Mouse (Mus musculus) erythroblast, embryonic 14.5 days (primary cell): ENCODE measurements around the gene Gm14305. TPM values are rescaled to one million over a fixed set of nuclear protein-coding genes. Genes with fewer than 3 reads are reported as not detected.
"Not testable (repeated sequence)": the region's sequence is repeated elsewhere in the genome, so short reads cannot be mapped to it uniquely, and the experiment has no call there.

Source experiments
- H3K27me3 ChIP-seq: 2 replicates; pipeline ENCODE4 v1.6.1; 2012; ENCODE audit warnings: inconsistent platforms; ENCODE audit not compliant: control insufficient read depth
- H3K36me3 ChIP-seq: 2 replicates; pipeline ENCODE4 v1.6.1; 2012; ENCODE audit warnings: mild to moderate bottlenecking, inconsistent platforms; ENCODE audit not compliant: control insufficient read depth
- H3K4me1 ChIP-seq: 2 replicates; pipeline ENCODE4 v1.6.1; 2012; ENCODE audit warnings: inconsistent platforms; ENCODE audit not compliant: control insufficient read depth
- H3K4me3 ChIP-seq: replicated peaks from 2 replicates; pipeline ENCODE3; 2012; ENCODE audit warnings: moderate library complexity, mild to moderate bottlenecking, inconsistent platforms
- H3K9me3 ChIP-seq: 2 replicates; pipeline ENCODE4 v1.6.1; 2012; ENCODE audit warnings: low read length, inconsistent platforms, mixed read lengths; ENCODE audit not compliant: control insufficient read depth
- polyA plus RNA-seq: library from polyadenylated mRNA; stranded (reverse); fragments of >175 nt; gene quantifications from 2 replicates; pipeline ENCODE4 v1.2.3, GENCODE M21; 2012

Gene Gm14305
- polyA plus RNA-seq = 0.03 and 0.07 TPM in 2 replicates

DNA sequence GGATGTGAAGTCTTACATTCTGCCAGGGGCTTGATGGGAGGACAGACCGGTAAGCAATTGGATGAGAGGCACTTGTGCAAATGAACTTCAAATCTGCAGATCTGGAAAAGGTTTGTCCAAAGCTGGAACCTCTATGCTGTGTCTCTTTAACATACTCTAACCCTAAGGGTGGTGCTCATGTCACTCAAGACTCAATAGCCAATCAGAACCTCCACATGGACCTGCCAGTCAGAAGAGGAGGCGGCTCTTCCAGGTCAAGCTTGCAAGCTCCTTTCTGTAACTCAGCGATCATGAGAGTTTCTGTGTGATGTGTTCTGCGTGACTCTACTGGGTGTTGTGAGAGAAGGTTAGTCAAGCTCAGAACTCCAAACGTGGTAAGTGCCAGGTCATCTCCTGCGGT, at the start of gene Gm14305:
Gene Gm14305, plus strand, starts transcription at position 278 of the 400 bp plus-strand sequence.
- not testable (repeated sequence) for H3K9me3 ChIP-seq, H3K36me3 ChIP-seq, H3K27me3 ChIP-seq, H3K4me3 ChIP-seq, H3K4me1 ChIP-seq

GRCm38 (mm10) chr2:176670222-176670621, 37.9 kb upstream of the Gm14305 start, which contains the start of gene Zfp973:
Gene Zfp973, plus strand, starts transcription at chr2:176670522.
- H3K36me3 ChIP-seq, H3K4me3 ChIP-seq, H3K9me3 ChIP-seq, H3K27me3 ChIP-seq, H3K4me1 ChIP-seq: not testable (repeated sequence)

Other genes with a start within 250 kb of the Gm14305 start
- gene Gm14434, start 221.5 kb upstream of the Gm14305 start, polyA plus RNA-seq = 0.04 TPM in 1 of 2 replicates, not detected in the other
- gene Zfp967, start 187.3 kb upstream of the Gm14305 start, polyA plus RNA-seq = not detected in 2 replicates
- gene Gm14308, start 72.0 kb upstream of the Gm14305 start, polyA plus RNA-seq = 0.04 TPM in 1 of 2 replicates, not detected in the other
- not detected in 2 replicates for gene Zfp973, start 37.8 kb upstream of the Gm14305 start, polyA plus RNA-seq
- gene Gm14295, start 90.3 kb downstream of the Gm14305 start, polyA plus RNA-seq = not detected in 2 replicates
- not detected in 2 replicates for gene Gm14408, start 122.8 kb downstream of the Gm14305 start, polyA plus RNA-seq
- 0.01 TPM in 1 of 2 replicates, not detected in the other for gene Gm14296, start 219.5 kb downstream of the Gm14305 start, polyA plus RNA-seq